Comparison of ENCODE assay signal across 13 mouse cellular contexts in the genomic region with DNA sequence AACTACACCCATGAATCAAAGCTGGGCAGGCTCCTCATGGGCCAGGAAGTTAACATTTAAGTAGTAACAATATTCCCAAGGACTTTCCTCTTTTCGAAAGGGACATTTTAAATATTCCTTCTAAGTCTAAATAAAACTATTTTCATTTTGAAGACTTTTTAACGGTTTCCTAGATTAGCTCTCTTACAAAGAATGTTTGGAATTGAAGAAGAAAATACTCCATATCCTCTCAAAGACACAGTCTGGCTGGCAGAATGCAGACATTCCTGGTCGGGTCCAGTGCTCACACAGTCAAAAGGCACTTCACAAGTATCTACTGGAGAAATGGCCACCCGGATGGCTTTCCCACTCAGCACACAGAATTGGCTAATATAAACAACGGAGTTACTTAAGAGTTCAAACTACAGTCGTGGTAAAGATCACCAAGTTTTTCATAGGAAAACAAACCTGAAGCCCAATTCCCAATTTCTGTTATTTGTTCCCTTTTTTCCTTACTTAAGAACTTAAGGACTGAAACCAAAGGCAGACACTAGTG. TPM values are rescaled to one million over a fixed set of nuclear protein-coding genes. Genes with fewer than 3 reads are reported as not detected.
DNase-seq lines count a peak whose midpoint lies in the region; ATAC-seq and TF ChIP-seq lines count a peak whose summit lies in the region.
"Had no signal": no experiment of that assay in that cellular context is flagged by ENCODE, and none has a peak within 500 bp of the region (broad histone marks: within the 10 kb centered on the region; RNA-seq: fewer than 3 reads in every experiment).

No protein-coding gene starts in this region.

- peaks cover 46% of the 10 kb centered on the region for H3K4me1 ChIP-seq in intestine, embryonic 15.5 days (replicated peaks)

- no peak for ATAC-seq in intestine, embryonic 15.5 days
- ATAC-seq: forebrain, embryonic 13.5 days; midbrain, embryonic 13.5 days had no signal

- no peak overlapping the region for H3K9ac ChIP-seq in intestine, embryonic 15.5 days
- H3K9ac ChIP-seq: forebrain, embryonic 13.5 days; midbrain, embryonic 13.5 days had no signal

- H3K27ac ChIP-seq in gastrocnemius, adult 2 months, result peak overlapping the region; percentile 84
- H3K27ac ChIP-seq in left cerebral cortex, adult 2 months, result peak overlapping the region; percentile 24; the same call in 1 of the 2 replicates
- H3K27ac ChIP-seq in intestine, embryonic 15.5 days, result peak overlapping the region; percentile 81
- peak overlapping the region; percentile 83 for H3K27ac ChIP-seq in macrophage
- H3K27ac ChIP-seq: forebrain, embryonic 13.5 days; midbrain, embryonic 13.5 days had no signal

- H3K36me3 ChIP-seq in intestine, embryonic 15.5 days, result no peaks in the 10 kb centered on the region
- no peaks in the 10 kb centered on the region for H3K36me3 ChIP-seq in macrophage (ENCODE audit: inconsistent target)
- H3K36me3 ChIP-seq: midbrain, embryonic 13.5 days had no signal

- H3K79me2 ChIP-seq in macrophage (ENCODE audit: inconsistent target), result peaks cover 94% of the 10 kb centered on the region

- peak overlapping the region; percentile 28; the same call in 1 of the 2 replicates for H3K4me2 ChIP-seq in intestine, embryonic 15.5 days (replicated peaks)
- H3K4me2 ChIP-seq: forebrain, embryonic 13.5 days; midbrain, embryonic 13.5 days had no signal

- no peaks in the 10 kb centered on the region; the same call in 1 of the 2 replicates for H3K9me3 ChIP-seq in intestine, embryonic 15.5 days

- DNase-seq in gastrocnemius, adult 2 months, result no peak
- DNase-seq in gastrocnemius, postnatal 14 days, result no peak
- DNase-seq in left cerebral cortex, adult 2 months (ENCODE audit: extremely low spot score in 1 of 2, low spot score in 2 of 2), result no peak
- DNase-seq in left cerebral cortex, postnatal 14 days (ENCODE audit: low spot score in 2 of 2), result no peak
- DNase-seq in urinary bladder, adult 2 months (ENCODE audit: low spot score), result no peak
- DNase-seq in cerebellum, adult 11-12 months, result no peak
- DNase-seq: embryo, embryonic 11 days; left cerebral cortex, postnatal 4 days; thymus, adult 18-20 months had no signal

- peak overlapping the region; percentile 50 for H3K4me3 ChIP-seq in gastrocnemius, adult 2 months
- H3K4me3 ChIP-seq in left cerebral cortex, adult 2 months, result no peak overlapping the region
- no peak overlapping the region for H3K4me3 ChIP-seq in intestine, embryonic 15.5 days (replicated peaks)
- no peak overlapping the region for H3K4me3 ChIP-seq in macrophage (ENCODE audit: inconsistent target)
- H3K4me3 ChIP-seq: forebrain, embryonic 13.5 days; midbrain, embryonic 13.5 days had no signal

- TF ChIP-seq CTCF in gastrocnemius, adult 2 months (IDR thresholded peaks at IDR 0.05), result no peak
- no peak for TF ChIP-seq CTCF in left cerebral cortex, adult 2 months (IDR thresholded peaks at IDR 0.05)

- intact Hi-C loops in gastrocnemius, adult 2 months (cut with DNase I), result no loop called here
- intact Hi-C loops in gastrocnemius, postnatal 14 days (cut with DNase I; ENCODE audit: low total_unique reads), result no loop called here
- intact Hi-C loops in left cerebral cortex, adult 2 months (cut with DNase I), result no loop called here
- intact Hi-C loops in left cerebral cortex, postnatal 14 days (cut with DNase I), result no loop called here

- H3K27me3 ChIP-seq in intestine, embryonic 15.5 days (replicated peaks), result no peaks in the 10 kb centered on the region
- H3K27me3 ChIP-seq: forebrain, embryonic 13.5 days; midbrain, embryonic 13.5 days had no signal

- 40% methylated on average over 6 of the region's 6 CpGs for WGBS in intestine, embryonic 15.5 days
- 71% methylated on average over 6 of the region's 6 CpGs for WGBS in macrophage (ENCODE audit: missing documents)

RNA-seq across cellular contexts. Expression of gene Uvrag, which starts 9.1 kb away (rescaled TPM):
- 1 to 10 TPM; 8.6 to 9.2 TPM for total RNA-seq in gastrocnemius, adult 2 months (2021)
- total RNA-seq in gastrocnemius, postnatal 14 days (2021), result 10 to 100 TPM; 12.9 to 14.6 TPM
- 10 to 100 TPM; 47.6 to 68.3 TPM for total RNA-seq in left cerebral cortex, adult 2 months (2021)
- total RNA-seq in left cerebral cortex, postnatal 14 days (2021), result 10 to 100 TPM; 39.4 to 41.7 TPM
- 20.5 and 20.9 TPM in 2 replicates for polyA plus RNA-seq in intestine, embryonic 15.5 days (2015; fragmentation: Nextera tagmentation; extraction: Ambion mirVana)
- 100 to 1,000 TPM in 25 of 26 experiments, 10 to 100 TPM in 1; 50.7 to 434 (median 284) TPM for total RNA-seq in macrophage (2018; cell fraction: chromatin; rRNA removed)
- total RNA-seq in macrophage (2018; cell fraction: cytosol; rRNA removed), result 10 to 100 TPM; 34.5 to 59.0 (median 45.3) TPM
- total RNA-seq in macrophage (2018; cell fraction: nucleus; rRNA removed), result 100 to 1,000 TPM in 23 of 26 experiments, 10 to 100 TPM in 3; 61.5 to 335 (median 157) TPM
- polyA plus RNA-seq in macrophage (2018), result 29.6 to 32.2 TPM (median 30.1 TPM) in 3 replicates
- 19.4 and 21.5 TPM in 2 replicates for polyA plus RNA-seq in urinary bladder, adult 2 months (2012; rRNA removed)

RNA-seq across cellular contexts. Expression of gene Dgat2, which starts 50.6 kb away (rescaled TPM):
- 10 to 100 TPM; 32.9 to 69.4 TPM for total RNA-seq in gastrocnemius, adult 2 months (2021)
- total RNA-seq in gastrocnemius, postnatal 14 days (2021), result 10 to 100 TPM; 19.0 to 37.9 TPM
- total RNA-seq in left cerebral cortex, adult 2 months (2021), result 10 to 100 TPM; 55.7 to 57.8 TPM
- 100 to 1,000 TPM in 1 of 2 experiments, 10 to 100 TPM in 1; 89.2 to 100 TPM for total RNA-seq in left cerebral cortex, postnatal 14 days (2021)
- 176 and 204 TPM in 2 replicates for polyA plus RNA-seq in intestine, embryonic 15.5 days (2015; fragmentation: Nextera tagmentation; extraction: Ambion mirVana)
- total RNA-seq in macrophage (2018; cell fraction: chromatin; rRNA removed), result 1 to 10 TPM in 1 of 26 experiments, under 1 TPM in 3, not detected in 22; 0.38 to 1.5 (median 0.58) TPM
- under 1 TPM; 0.24 to 0.88 (median 0.48) TPM for total RNA-seq in macrophage (2018; cell fraction: cytosol; rRNA removed)
- total RNA-seq in macrophage (2018; cell fraction: nucleus; rRNA removed), result 1 to 10 TPM in 2 of 26 experiments, under 1 TPM in 15, not detected in 9; 0.22 to 1.0 (median 0.56) TPM
- polyA plus RNA-seq in macrophage (2018), result 0.22 to 0.55 TPM (median 0.42 TPM) in 3 replicates
- 82.3 and 95.8 TPM in 2 replicates for polyA plus RNA-seq in urinary bladder, adult 2 months (2012; rRNA removed)

Comparison
In these comparisons a context has a peak if more than half of its experiments do, and no peak if none do; other contexts are left out.
1. H3K27ac ChIP-seq: peak in every context shown above with its lines; median percentile 84 in gastrocnemius, adult 2 months; 83 in macrophage; 81 in intestine, embryonic 15.5 days; 24 in left cerebral cortex, adult 2 months.